Mouse (Mus musculus) erythroblast, embryonic 14.5 days (primary cell): ENCODE data around the gene Tatdn3.

ENCODE experiments used
- GATA1 ChIP-seq: IDR thresholded peaks from 2 replicates; pipeline ENCODE4 v1.6.1; 2012; ENCODE audit warnings: low read length, inconsistent platforms, mixed read lengths
- TAL1 ChIP-seq: IDR thresholded peaks from 3 replicates; pipeline ENCODE4 v1.6.1; 2012; ENCODE audit warnings: low read length, inconsistent platforms, mixed read lengths

- no peak for TF ChIP-seq TAL1
- no peak for TF ChIP-seq GATA1
Observed at GRCm38 (mm10) chr1:191096871-191097681, 34.3 kb upstream of the Tatdn3 start.
